Mouse (Mus musculus) cerebellum, adult 9-11 months (tissue): ENCODE results near the gene Metap1d.

Source experiments
- DNase-seq: peaks from one replicate; pipeline ENCODE4 v3.0.0; 2022

Metap1d gene

GRCm38 (mm10) chr2:71475760-71476159, 22.7 kb downstream of the Metap1d start:
- no peak for DNase-seq

- DNase-seq, result no peak
These were observed 24.7 kb downstream of the Metap1d start for GRCm38 (mm10) chr2:71477787-71478186.

- DNase-seq, result no peak
These were observed 26.8 kb downstream of the Metap1d start for GRCm38 (mm10) chr2:71479917-71480316.

- DNase-seq, result no peak
These were observed 28.7 kb downstream of the Metap1d start for GRCm38 (mm10) chr2:71481825-71482224.

GRCm38 (mm10) chr2:71483046-71483716, 30.1 kb downstream of the Metap1d start:
- DNase-seq, result no peak

- no peak for DNase-seq
These were observed 30.6 kb downstream of the Metap1d start for GRCm38 (mm10) chr2:71483717-71484066.

- no peak for DNase-seq
These were observed 38.2 kb downstream of the Metap1d start for GRCm38 (mm10) chr2:71491295-71491694.

- DNase-seq, result no peak
These were observed 40.1 kb downstream of the Metap1d start for GRCm38 (mm10) chr2:71493161-71493683.

- DNase-seq, result no peak
These were observed 41.4 kb downstream of the Metap1d start for GRCm38 (mm10) chr2:71494503-71494902.

GRCm38 (mm10) chr2:71494971-71495370, 41.9 kb downstream of the Metap1d start:
- no peak for DNase-seq

- DNase-seq, result no peak
These were observed 44.1 kb downstream of the Metap1d start for GRCm38 (mm10) chr2:71497175-71497574.

- DNase-seq, result no peak
These were observed 46.5 kb downstream of the Metap1d start for GRCm38 (mm10) chr2:71499276-71500230.

GRCm38 (mm10) chr2:71504852-71505251, 51.8 kb downstream of the Metap1d start:
- DNase-seq, result no peak

- no peak for DNase-seq
These were observed 58.1 kb downstream of the Metap1d start for GRCm38 (mm10) chr2:71511209-71511608.

- no peak for DNase-seq
These were observed 59.2 kb downstream of the Metap1d start for GRCm38 (mm10) chr2:71512326-71512725.

- no peak for DNase-seq
These were observed 63.9 kb downstream of the Metap1d start for GRCm38 (mm10) chr2:71516995-71517394.

- no peak for DNase-seq
These were observed 64.5 kb downstream of the Metap1d start for GRCm38 (mm10) chr2:71517466-71518099.

- DNase-seq, result no peak
These were observed 69.8 kb downstream of the Metap1d start for GRCm38 (mm10) chr2:71522871-71523270.

- DNase-seq, result no peak
These were observed 70.4 kb downstream of the Metap1d start for GRCm38 (mm10) chr2:71523431-71523830.

- no peak for DNase-seq
These were observed 71.7 kb downstream of the Metap1d start for GRCm38 (mm10) chr2:71524763-71525162.

- no peak for DNase-seq
These were observed 73.7 kb downstream of the Metap1d start for GRCm38 (mm10) chr2:71526595-71527322.

GRCm38 (mm10) chr2:71527323-71528013, 74.4 kb downstream of the Metap1d start:
- no peak for DNase-seq
